ENCODE assay signal across 13 mouse cellular contexts in the genomic region with DNA sequence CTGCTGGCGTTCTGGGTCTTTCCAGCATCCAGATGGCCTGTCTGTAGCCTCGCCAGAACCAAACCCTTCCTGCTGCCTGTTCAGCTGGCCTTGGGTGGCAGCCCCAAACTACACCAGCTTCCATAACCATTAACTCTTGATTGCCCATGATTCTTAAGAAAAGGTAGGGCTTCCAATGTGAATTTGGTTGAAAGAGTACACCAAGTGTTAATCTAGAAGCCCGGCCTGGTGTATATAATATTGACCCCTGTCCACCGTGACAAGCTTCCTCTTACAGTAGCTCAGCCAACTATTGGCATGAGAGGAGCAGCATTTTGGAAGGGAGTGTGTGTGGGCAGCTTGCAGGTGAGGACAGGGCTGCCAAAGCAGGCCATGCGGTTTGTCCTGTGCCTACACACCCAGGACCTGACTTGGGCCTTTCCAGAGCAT. TPM values are rescaled to one million over a fixed set of nuclear protein-coding genes. Genes with fewer than 3 reads are reported as not detected.
DNase-seq lines count a peak whose midpoint lies in the region; ATAC-seq and TF ChIP-seq lines count a peak whose summit lies in the region.
"Had no signal": no experiment of that assay in that cellular context is flagged by ENCODE, and none has a peak within 500 bp of the region (broad histone marks: within the 10 kb centered on the region; RNA-seq: fewer than 3 reads in every experiment).

No protein-coding gene starts in this region.

- WGBS in hindbrain, postnatal 0 days: 43% methylated on average over 5 of the region's 5 CpGs
- WGBS in hindbrain, embryonic 10.5 days: 58% methylated on average over 5 of the region's 5 CpGs
- 77% methylated on average over 5 of the region's 5 CpGs for WGBS in thymus, adult 2 months

- H3K9me3 ChIP-seq in hindbrain, postnatal 0 days (ENCODE audit: low read length): no peaks in the 10 kb centered on the region
- H3K9me3 ChIP-seq in hindbrain, embryonic 10.5 days: no peaks in the 10 kb centered on the region
- H3K9me3 ChIP-seq: megakaryocyte, embryonic 14.5 days had no signal

- no peaks in the 10 kb centered on the region for H3K36me3 ChIP-seq in hindbrain, postnatal 0 days (ENCODE audit: insufficient read depth, low read length)
- no peaks in the 10 kb centered on the region for H3K36me3 ChIP-seq in hindbrain, embryonic 10.5 days
- H3K36me3 ChIP-seq in thymus, adult 2 months (ENCODE audit: control insufficient read depth, insufficient read depth, low read length): no peaks in the 10 kb centered on the region

- no peak for TF ChIP-seq CTCF in hindbrain, postnatal 0 days (IDR thresholded peaks at IDR 0.05; ENCODE audit: low read depth)
- no peak for TF ChIP-seq CTCF in thymus, adult 2 months (IDR thresholded peaks at IDR 0.05; ENCODE audit: borderline replicate concordance, control insufficient read depth, extremely low read depth, insufficient read depth, low read length, poor library complexity)

- peak; percentile 78 for DNase-seq in hindbrain, postnatal 0 days (ENCODE audit: low spot score)
- no peak for DNase-seq in hindbrain, embryonic 10.5 days (ENCODE audit: low spot score)
- no peak for DNase-seq in thymus, adult 2 months
- DNase-seq in thymus, postnatal 36 days: no peak
- peak; percentile 83 to 89 for DNase-seq in cerebellum, adult 18-20 months
- no peak for DNase-seq in urinary bladder, postnatal 25 days (ENCODE audit: low spot score)
- DNase-seq: kidney, postnatal 10 days; lung, embryonic 14.5 days; right cerebral cortex, adult 18-20 months had no signal

- H3K27me3 ChIP-seq in hindbrain, postnatal 0 days (ENCODE audit: insufficient read depth, low read length): no peaks in the 10 kb centered on the region
- peaks cover 33% of the 10 kb centered on the region for H3K27me3 ChIP-seq in hindbrain, embryonic 10.5 days (ENCODE audit: insufficient read depth, poor library complexity, severe bottlenecking)
- H3K27me3 ChIP-seq in thymus, adult 2 months (ENCODE audit: control insufficient read depth, insufficient read depth, low read length): no peaks in the 10 kb centered on the region
- H3K27me3 ChIP-seq: megakaryocyte, embryonic 14.5 days; Patski had no signal

- no peak for TF ChIP-seq POLR2A in thymus, adult 2 months (IDR thresholded peaks at IDR 0.05; ENCODE audit: control insufficient read depth, extremely low read depth, insufficient read depth, low read length, poor library complexity)

- peak overlapping the region; percentile 64; the same call in 1 of the 2 replicates for H3K27ac ChIP-seq in hindbrain, postnatal 0 days
- no peak overlapping the region for H3K27ac ChIP-seq in hindbrain, embryonic 10.5 days
- H3K27ac ChIP-seq in thymus, adult 2 months (ENCODE audit: control insufficient read depth, insufficient read depth, low read length): peak overlapping the region; percentile 77

- peak; percentile 89 for ATAC-seq in hindbrain, postnatal 0 days
- ATAC-seq in CD4-positive, CD25-positive, alpha-beta regulatory T cell, adult 4 months: no peak
- ATAC-seq: inflammation-experienced regulatory T-cells, adult 6 months; Patski had no signal

- no peak overlapping the region for H3K4me2 ChIP-seq in hindbrain, postnatal 0 days (ENCODE audit: low read depth, low read length)
- H3K4me2 ChIP-seq: lung, embryonic 14.5 days had no signal

- H3K4me3 ChIP-seq in hindbrain, postnatal 0 days (ENCODE audit: low read length): no peak overlapping the region
- H3K4me3 ChIP-seq in hindbrain, embryonic 10.5 days: no peak overlapping the region
- H3K4me3 ChIP-seq in thymus, adult 2 months (ENCODE audit: control insufficient read depth, insufficient read depth, low read length): no peak overlapping the region
- H3K4me3 ChIP-seq: megakaryocyte, embryonic 14.5 days had no signal

- 0 out of 2 replicates have a peak, but pooled peaks cover 7% of the 10 kb centered on the region for H3K4me1 ChIP-seq in hindbrain, postnatal 0 days (ENCODE audit: insufficient read depth, low read length)
- H3K4me1 ChIP-seq in hindbrain, embryonic 10.5 days (replicated peaks): peaks cover 30% of the 10 kb centered on the region
- peaks cover 41% of the 10 kb centered on the region for H3K4me1 ChIP-seq in thymus, adult 2 months (replicated peaks; ENCODE audit: control insufficient read depth, insufficient read depth, low read length)

- H3K9ac ChIP-seq in hindbrain, postnatal 0 days (replicated peaks; ENCODE audit: low read length): no peak overlapping the region
- H3K9ac ChIP-seq: lung, embryonic 14.5 days had no signal

RNA-seq across cellular contexts. Expression of a gene that starts 14.2 kb away (rescaled TPM):
- total RNA-seq in hindbrain, postnatal 0 days (2014; rRNA removed): 141 and 144 TPM in 2 replicates
- polyA plus RNA-seq in hindbrain, postnatal 0 days (2015; fragmentation: Nextera tagmentation; extraction: Ambion mirVana): 331 and 342 TPM in 2 replicates
- 481 and 500 TPM in 2 replicates for polyA plus RNA-seq in hindbrain, embryonic 10.5 days (2016; fragmentation: Nextera tagmentation; extraction: Ambion mirVana)
- polyA plus RNA-seq in thymus, adult 2 months (2012; rRNA removed): 112 and 133 TPM in 2 replicates
- polyA plus RNA-seq in CD4-positive, CD25-positive, alpha-beta regulatory T cell, adult 4 months (2017; shearing (Covaris generic)): 100 to 1,000 TPM; 218 to 222 TPM

RNA-seq across cellular contexts. Expression of a gene that starts 35.6 kb away (rescaled TPM):
- 44.8 and 47.2 TPM in 2 replicates for total RNA-seq in hindbrain, postnatal 0 days (2014; rRNA removed)
- 66.3 and 69.9 TPM in 2 replicates for polyA plus RNA-seq in hindbrain, postnatal 0 days (2015; fragmentation: Nextera tagmentation; extraction: Ambion mirVana)
- polyA plus RNA-seq in hindbrain, embryonic 10.5 days (2016; fragmentation: Nextera tagmentation; extraction: Ambion mirVana): 90.5 and 93.6 TPM in 2 replicates
- polyA plus RNA-seq in thymus, adult 2 months (2012; rRNA removed): 42.1 and 43.5 TPM in 2 replicates
- polyA plus RNA-seq in CD4-positive, CD25-positive, alpha-beta regulatory T cell, adult 4 months (2017; shearing (Covaris generic)): 100 to 1,000 TPM; 108 to 135 TPM

Comparison
In these comparisons a context has a peak if more than half of its experiments do, and no peak if none do; other contexts are left out.
1. DNase-seq: peak in hindbrain, postnatal 0 days (single experiment) and cerebellum, adult 18-20 months (2 of 2); none in hindbrain, embryonic 10.5 days (single experiment), thymus, adult 2 months (single experiment), thymus, postnatal 36 days (0 of 2) and urinary bladder, postnatal 25 days (single experiment).